ENCODE assay signal across 21 mouse cellular contexts in the genomic region with DNA sequence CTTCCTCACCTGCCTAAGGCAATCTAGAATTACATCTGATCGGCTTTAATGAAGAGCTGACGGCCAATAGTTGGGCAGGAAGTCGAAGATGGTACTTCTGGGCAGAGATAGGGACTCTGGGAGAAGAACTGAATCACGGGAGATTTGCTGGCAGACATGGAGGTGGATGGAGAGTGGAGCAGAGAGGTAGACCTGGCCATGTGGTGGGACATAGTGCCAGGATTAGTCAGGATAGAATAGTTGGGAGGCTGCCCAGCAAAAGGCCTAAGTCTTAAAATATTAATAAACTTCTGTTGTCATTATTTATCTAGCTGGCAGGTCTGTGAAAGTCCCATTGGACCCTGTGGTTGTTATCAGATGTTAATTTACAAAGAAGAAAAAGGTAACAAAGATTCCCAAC. TPM values are rescaled to one million over a fixed set of nuclear protein-coding genes. Genes with fewer than 3 reads are reported as not detected.
DNase-seq lines count a peak whose midpoint lies in the region; ATAC-seq lines count a peak whose summit lies in the region.
"Had no signal": no experiment of that assay in that cellular context is flagged by ENCODE, and none has a peak within 500 bp of the region (broad histone marks: within the 10 kb centered on the region; RNA-seq: fewer than 3 reads in every experiment).

No protein-coding gene starts in this region.

- no peak overlapping the region for H3K9ac ChIP-seq in hindbrain, embryonic 14.5 days
- H3K9ac ChIP-seq: embryonic facial prominence, embryonic 12.5 days; forebrain, embryonic 13.5 days; forebrain, embryonic 15.5 days; forebrain, postnatal 0 days had no signal

- H3K27me3 ChIP-seq in hindbrain, embryonic 10.5 days (ENCODE audit: insufficient read depth, poor library complexity, severe bottlenecking), result no peaks in the 10 kb centered on the region
- no peaks in the 10 kb centered on the region for H3K27me3 ChIP-seq in hindbrain, embryonic 14.5 days (ENCODE audit: control insufficient read depth, insufficient read depth, low read length)
- H3K27me3 ChIP-seq in embryonic facial prominence, embryonic 10.5 days (replicated peaks; ENCODE audit: low read depth, poor library complexity, severe bottlenecking), result no peaks in the 10 kb centered on the region
- H3K27me3 ChIP-seq: CH12.LX; embryonic facial prominence, embryonic 12.5 days; forebrain, embryonic 13.5 days; forebrain, embryonic 15.5 days had no signal

- H3K9me3 ChIP-seq in hindbrain, embryonic 10.5 days, result no peaks in the 10 kb centered on the region
- H3K9me3 ChIP-seq in hindbrain, embryonic 14.5 days (ENCODE audit: control insufficient read depth, low read length), result no peaks in the 10 kb centered on the region
- H3K9me3 ChIP-seq in embryonic facial prominence, embryonic 10.5 days, result no peaks in the 10 kb centered on the region
- H3K9me3 ChIP-seq: embryonic facial prominence, embryonic 12.5 days; forebrain, embryonic 13.5 days; forebrain, embryonic 15.5 days; G1E had no signal

- H3K27ac ChIP-seq in hindbrain, embryonic 10.5 days, result peak overlapping the region; percentile 45
- no peak overlapping the region for H3K27ac ChIP-seq in hindbrain, embryonic 14.5 days
- H3K27ac ChIP-seq in embryonic facial prominence, embryonic 10.5 days (replicated peaks), result 0 out of 2 replicates have a peak overlapping the region, but pooled peaks have one; percentile 26
- H3K27ac ChIP-seq: embryonic facial prominence, embryonic 12.5 days; forebrain, embryonic 13.5 days; forebrain, embryonic 15.5 days had no signal

- H3K4me2 ChIP-seq in hindbrain, embryonic 14.5 days (replicated peaks), result no peak overlapping the region
- H3K4me2 ChIP-seq: embryonic facial prominence, embryonic 12.5 days; forebrain, embryonic 13.5 days; forebrain, embryonic 15.5 days had no signal

- WGBS in hindbrain, embryonic 10.5 days, result 88% methylated on average over 4 of the region's 4 CpGs
- 87% methylated on average over 4 of the region's 4 CpGs for WGBS in hindbrain, embryonic 14.5 days
- WGBS in embryonic facial prominence, embryonic 10.5 days, result 88% methylated on average over 4 of the region's 4 CpGs

- H3K4me3 ChIP-seq in hindbrain, embryonic 10.5 days, result no peak overlapping the region
- H3K4me3 ChIP-seq in hindbrain, embryonic 14.5 days (replicated peaks; ENCODE audit: low read length), result no peak overlapping the region
- H3K4me3 ChIP-seq in embryonic facial prominence, embryonic 10.5 days, result no peak overlapping the region
- H3K4me3 ChIP-seq: embryonic facial prominence, embryonic 12.5 days; forebrain, embryonic 13.5 days; forebrain, embryonic 15.5 days had no signal

- H3K36me3 ChIP-seq in hindbrain, embryonic 10.5 days, result peaks cover 42% of the 10 kb centered on the region
- peaks cover 57% of the 10 kb centered on the region for H3K36me3 ChIP-seq in hindbrain, embryonic 14.5 days (replicated peaks; ENCODE audit: control insufficient read depth, insufficient read depth)
- H3K36me3 ChIP-seq in embryonic facial prominence, embryonic 10.5 days (replicated peaks), result peaks cover 61% of the 10 kb centered on the region
- H3K36me3 ChIP-seq: G1E had no signal

- peak; percentile 33 to 52 for DNase-seq in cerebellum, adult 18-20 months
- DNase-seq in cerebellum, adult 8-10 months, result no peak
- no peak for DNase-seq in hindbrain, embryonic 10.5 days (ENCODE audit: low spot score)
- DNase-seq in hindbrain, embryonic 14.5 days (ENCODE audit: low spot score), result no peak
- peak; percentile 45 for DNase-seq in NIH3T3 (ENCODE audit: low read depth)
- no peak for DNase-seq in embryonic facial prominence, embryonic 10.5 days (ENCODE audit: low spot score)
- DNase-seq in adrenal gland, postnatal 14 days, result no peak
- DNase-seq: adrenal gland, adult 2 months; adrenal gland, postnatal 10 days; adrenal gland, postnatal 36 days; B cell, adult 2 months; cerebellum, adult 11 months; embryo, embryonic 11 days; forebrain, postnatal 0 days had no signal

- peaks cover 24% of the 10 kb centered on the region for H3K4me1 ChIP-seq in hindbrain, embryonic 10.5 days (replicated peaks)
- no peaks in the 10 kb centered on the region for H3K4me1 ChIP-seq in hindbrain, embryonic 14.5 days (replicated peaks; ENCODE audit: control insufficient read depth, insufficient read depth, low read length)
- 0 out of 2 replicates have a peak, but pooled peaks cover 5% of the 10 kb centered on the region for H3K4me1 ChIP-seq in embryonic facial prominence, embryonic 10.5 days

- ATAC-seq in hindbrain, embryonic 14.5 days (ENCODE audit: low FRiP score), result no peak
- ATAC-seq: CD4-positive, CD25-positive, alpha-beta regulatory T cell, adult 4 months; forebrain, embryonic 13.5 days; forebrain, embryonic 15.5 days; forebrain, postnatal 0 days had no signal

RNA-seq across cellular contexts. Expression of a gene that starts 30.1 kb away (rescaled TPM):
- 29.1 and 32.2 TPM in 2 replicates for polyA plus RNA-seq in hindbrain, embryonic 10.5 days (2016; fragmentation: Nextera tagmentation; extraction: Ambion mirVana)
- polyA plus RNA-seq in hindbrain, embryonic 14.5 days (2014; fragmentation: Nextera tagmentation; extraction: Ambion mirVana), result 33.4 and 37.6 TPM in 2 replicates
- 47.8 and 49.7 TPM in 2 replicates for polyA plus RNA-seq in embryonic facial prominence, embryonic 10.5 days (2016; fragmentation: Nextera tagmentation; extraction: Ambion mirVana)
- total RNA-seq in adrenal gland, postnatal 14 days (2021), result 14.1 and 15.0 TPM in 2 replicates
- polyA plus RNA-seq: CD4-positive, CD25-positive, alpha-beta regulatory T cell, adult 4 months had no signal

RNA-seq across cellular contexts. Expression of a gene that starts 36.7 kb away (rescaled TPM):
- 1.1 and 2.1 TPM in 2 replicates for polyA plus RNA-seq in hindbrain, embryonic 10.5 days (2016; fragmentation: Nextera tagmentation; extraction: Ambion mirVana)
- 15.1 and 16.7 TPM in 2 replicates for polyA plus RNA-seq in hindbrain, embryonic 14.5 days (2014; fragmentation: Nextera tagmentation; extraction: Ambion mirVana)
- polyA plus RNA-seq in embryonic facial prominence, embryonic 10.5 days (2016; fragmentation: Nextera tagmentation; extraction: Ambion mirVana), result 0.85 and 1.1 TPM in 2 replicates
- total RNA-seq in adrenal gland, postnatal 14 days (2021), result 8.0 and 8.9 TPM in 2 replicates
- total RNA-seq: common myeloid progenitor, adult 5-6 weeks had no signal
- polyA plus RNA-seq: CD4-positive, CD25-positive, alpha-beta regulatory T cell, adult 4 months; G1E had no signal

RNA-seq across cellular contexts. Expression of a gene that starts 56.9 kb away (rescaled TPM):
- 57.2 and 57.6 TPM in 2 replicates for polyA plus RNA-seq in hindbrain, embryonic 10.5 days (2016; fragmentation: Nextera tagmentation; extraction: Ambion mirVana)
- 209 and 250 TPM in 2 replicates for polyA plus RNA-seq in hindbrain, embryonic 14.5 days (2014; fragmentation: Nextera tagmentation; extraction: Ambion mirVana)
- polyA plus RNA-seq in embryonic facial prominence, embryonic 10.5 days (2016; fragmentation: Nextera tagmentation; extraction: Ambion mirVana), result 51.3 and 53.5 TPM in 2 replicates
- total RNA-seq in adrenal gland, postnatal 14 days (2021), result 159 and 169 TPM in 2 replicates

Comparison
In these comparisons a context has a peak if more than half of its experiments do, and no peak if none do; other contexts are left out.
1. DNase-seq: peak in cerebellum, adult 18-20 months (2 of 2) and NIH3T3 (single experiment); none in cerebellum, adult 8-10 months (single experiment), hindbrain, embryonic 10.5 days (single experiment), hindbrain, embryonic 14.5 days (single experiment), embryonic facial prominence, embryonic 10.5 days (single experiment) and adrenal gland, postnatal 14 days (single experiment).